Mouse (Mus musculus): ENCODE measurements around the gene Dph6. TPM values are rescaled to one million over a fixed set of nuclear protein-coding genes. Genes with fewer than 3 reads are reported as not detected.
A peak's percentile ranks its signal among the peaks of the same experiment; 100 is the strongest.
"Not testable (repeated sequence)": the region's sequence is repeated elsewhere in the genome, so short reads cannot be mapped to it uniquely, and the experiment has no call there.

The Dph6 gene
- 10 to 100 TPM; 13.4 to 14.0 TPM for total RNA-seq (2021)

DNA sequence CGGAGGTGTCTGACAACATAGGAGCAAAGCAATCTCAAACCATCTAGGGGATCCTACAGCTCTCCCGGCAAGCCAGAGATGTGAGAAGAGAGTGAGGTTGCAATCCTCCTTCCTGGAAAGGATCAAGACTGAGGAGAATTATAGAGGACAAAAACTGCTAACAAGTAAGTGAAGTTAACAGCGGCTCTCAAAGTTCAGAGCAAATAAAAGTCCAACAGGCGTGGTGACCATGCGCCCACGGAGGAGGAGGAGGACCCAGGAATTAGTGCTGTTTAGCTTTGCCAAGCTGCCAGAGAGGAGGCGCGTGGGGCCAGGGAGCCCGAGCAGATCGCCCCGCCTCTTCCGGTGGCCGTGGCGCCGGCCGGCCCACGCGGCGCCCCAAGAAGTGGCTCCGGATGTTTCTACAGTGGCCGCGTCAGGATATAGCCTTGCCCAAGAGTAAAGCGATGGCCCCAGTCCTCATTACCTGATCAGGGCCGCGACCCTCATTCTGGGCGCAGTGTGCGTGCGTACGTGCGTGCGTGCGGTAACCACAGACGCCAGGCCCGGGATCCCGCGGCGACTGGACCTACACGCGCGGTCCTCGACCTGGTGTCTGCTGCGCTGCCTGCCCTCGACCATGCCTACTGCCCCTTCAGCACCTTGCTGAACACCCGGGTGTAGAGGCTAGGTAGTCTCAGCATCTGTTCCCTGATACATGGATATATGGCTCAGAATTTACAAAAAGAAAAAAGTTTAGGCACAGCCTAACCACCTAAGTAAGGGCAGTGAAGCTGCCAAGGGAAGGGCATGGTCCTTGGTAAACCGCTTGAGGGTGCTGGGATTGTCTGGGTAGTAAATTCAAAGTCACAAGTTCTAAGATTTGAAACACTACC, at the start of gene Dph6:
Dph6 (minus strand) TSS at position 600 of the 875 bp plus-strand sequence.
- peak; percentile 87 for DNase-seq
- intact Hi-C loops (cut with DNase I) = no loop called here

DNA sequence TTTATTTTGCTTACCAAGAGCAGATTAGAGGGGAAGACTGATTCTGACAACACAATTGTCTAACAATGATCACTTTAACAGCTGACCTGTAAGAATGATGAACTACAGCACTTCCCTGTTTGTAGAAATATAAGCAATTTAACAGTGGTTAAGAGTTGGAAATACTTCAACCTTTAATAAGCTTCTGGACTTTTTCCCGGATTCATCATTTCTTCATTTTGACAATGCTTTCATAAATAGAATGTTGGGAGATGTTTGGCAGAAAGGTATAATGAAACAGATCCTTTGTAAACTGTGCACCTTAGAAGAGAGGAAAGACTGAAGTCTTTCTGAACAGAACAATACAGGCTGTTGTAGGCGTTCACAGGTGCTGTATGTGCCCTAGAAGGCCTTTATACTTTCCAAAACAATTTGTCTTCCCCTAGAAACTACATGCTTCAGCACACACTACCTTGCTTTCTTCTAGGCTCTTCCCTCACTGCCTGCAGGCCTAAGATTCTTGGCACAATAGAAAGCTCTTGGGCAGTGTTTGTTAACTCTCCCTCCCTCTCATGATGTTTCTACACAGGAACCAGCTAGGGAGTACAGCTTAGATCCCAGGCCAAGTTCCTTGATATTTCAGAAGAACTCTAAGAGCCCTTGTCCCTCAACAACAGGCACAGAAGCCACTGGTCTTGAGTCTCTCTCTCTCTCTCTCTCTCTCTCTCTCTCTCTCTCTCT, 46.4 kb upstream of the Dph6 start:
- DNase-seq = no peak
- intact Hi-C loops (cut with DNase I) = no loop called here

DNA sequence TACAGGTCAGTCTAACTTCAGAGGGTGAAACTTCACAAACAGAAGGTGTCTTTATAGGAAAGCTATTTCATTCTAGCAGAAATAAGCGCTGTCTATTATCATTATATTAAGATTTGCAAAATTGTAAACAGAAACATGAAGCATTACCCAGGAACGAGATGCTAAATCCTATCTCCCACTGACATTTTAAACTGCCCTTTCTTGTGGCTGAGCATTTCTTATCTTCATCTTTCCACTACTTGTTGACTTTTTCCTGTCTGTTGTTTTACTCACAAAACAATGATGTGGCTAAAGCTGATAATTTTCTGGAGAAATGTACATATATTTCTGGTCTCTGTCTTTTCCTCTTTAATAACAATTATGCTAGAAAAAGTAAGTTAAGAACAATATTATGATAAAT, 36.8 kb upstream of the Dph6 start:
- no peak for DNase-seq
- intact Hi-C loops (cut with DNase I) = no loop called here

DNA sequence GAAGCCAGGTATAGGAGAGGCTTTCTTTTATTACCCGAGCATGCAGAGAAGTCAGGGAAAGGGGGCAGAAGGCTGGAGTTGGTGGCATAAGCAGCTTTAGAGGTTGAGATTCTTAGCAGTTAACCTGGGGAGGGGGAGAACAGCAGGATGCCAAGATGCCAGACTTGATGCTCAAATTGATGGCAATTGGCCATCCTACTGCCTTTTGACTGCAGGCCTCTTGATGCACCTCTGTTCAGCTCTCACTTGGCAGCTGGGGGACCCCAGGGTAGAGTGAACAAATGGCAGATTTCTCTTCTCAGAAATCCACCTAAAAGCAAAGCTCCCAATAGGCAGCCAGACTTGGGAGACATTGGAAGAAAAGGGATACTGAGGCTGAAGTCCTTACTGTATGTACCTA, 32.7 kb upstream of the Dph6 start:
- DNase-seq = peak; percentile 28
- intact Hi-C loops (cut with DNase I) = no loop called here

DNA sequence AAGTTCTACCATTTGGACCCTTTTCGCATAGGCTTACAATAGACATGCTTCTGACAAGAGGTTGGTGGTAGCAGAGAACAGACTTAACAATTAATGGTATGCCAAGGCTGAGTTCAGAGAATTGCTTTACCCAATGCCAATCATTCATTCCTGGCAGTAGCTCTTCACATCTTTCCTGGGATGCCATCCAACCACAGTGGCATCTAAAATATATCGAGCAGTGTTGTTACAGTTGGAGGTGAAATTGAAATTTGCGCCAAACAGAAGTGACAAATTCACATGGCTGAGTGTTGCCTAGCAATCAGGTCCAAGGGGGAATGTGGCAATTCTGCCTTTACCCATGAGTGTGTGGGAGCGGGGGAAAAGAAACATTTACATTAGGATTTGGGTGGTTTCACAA, 32.3 kb upstream of the Dph6 start:
- DNase-seq = peak; percentile 17
- intact Hi-C loops (cut with DNase I) = no loop called here

DNA sequence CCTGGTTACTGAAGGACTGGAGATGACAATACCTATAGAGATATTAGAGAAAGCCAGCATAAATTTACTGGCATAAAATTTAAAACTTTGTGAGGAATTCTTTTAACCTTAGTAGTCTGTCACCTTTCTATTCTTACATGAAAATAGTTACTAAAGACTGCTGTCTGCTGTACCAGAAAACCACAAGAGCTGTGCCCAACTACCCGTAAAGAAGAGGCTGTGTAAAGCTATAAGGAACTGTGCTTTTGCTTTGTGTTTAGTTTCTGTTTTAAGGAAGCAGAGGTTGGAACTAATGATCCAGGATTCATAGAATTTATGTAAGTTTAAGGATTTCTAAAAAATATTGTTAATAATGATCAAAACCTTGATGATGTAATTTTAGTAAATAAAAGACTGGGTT, 19.1 kb upstream of the Dph6 start:
- intact Hi-C loops (cut with DNase I) = no loop called here
- no peak for DNase-seq

DNA sequence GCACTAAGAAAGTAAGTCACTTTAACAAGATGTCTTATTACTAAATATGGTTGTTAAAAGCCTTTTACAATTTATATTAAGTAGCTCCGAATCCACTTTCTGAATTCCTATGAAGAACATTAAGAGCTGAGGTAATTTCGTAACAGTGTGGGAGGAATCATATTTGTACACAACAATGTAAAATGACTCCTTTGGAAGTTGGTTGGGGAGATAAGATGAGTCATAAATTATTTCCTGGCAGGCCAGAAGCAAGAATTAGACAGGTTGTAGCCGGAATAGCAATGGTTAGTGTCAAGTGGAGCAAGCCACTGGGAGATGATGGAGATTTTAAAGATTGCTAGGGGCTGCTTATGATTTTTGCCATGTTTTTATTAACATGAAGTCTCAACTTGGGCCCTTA, 16.2 kb upstream of the Dph6 start:
- intact Hi-C loops (cut with DNase I) = no loop called here

DNA sequence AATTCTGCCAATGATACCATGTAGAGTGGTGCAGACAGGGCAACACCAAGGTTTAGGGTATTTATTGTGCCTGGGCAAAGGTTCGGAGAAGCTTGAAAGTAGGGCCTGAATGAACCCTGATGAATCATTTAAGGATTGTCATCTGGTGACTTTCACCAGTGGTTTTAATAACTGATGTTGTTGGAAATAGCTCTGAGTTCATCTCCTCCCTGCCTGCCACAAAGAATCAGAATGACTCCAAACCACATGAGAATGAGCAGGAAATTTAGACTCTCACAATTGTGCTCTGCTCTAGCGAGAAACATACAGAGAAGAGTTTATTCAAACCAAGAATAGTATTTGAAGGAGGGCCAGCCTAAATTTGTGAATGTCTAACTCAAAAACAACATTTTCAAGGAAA, 4.2 kb upstream of the Dph6 start:
- DNase-seq = no peak
- intact Hi-C loops (cut with DNase I) = no loop called here

More for the DNA sequence above, 16.2 kb upstream of the Dph6 start:
- no peak for DNase-seq

DNA sequence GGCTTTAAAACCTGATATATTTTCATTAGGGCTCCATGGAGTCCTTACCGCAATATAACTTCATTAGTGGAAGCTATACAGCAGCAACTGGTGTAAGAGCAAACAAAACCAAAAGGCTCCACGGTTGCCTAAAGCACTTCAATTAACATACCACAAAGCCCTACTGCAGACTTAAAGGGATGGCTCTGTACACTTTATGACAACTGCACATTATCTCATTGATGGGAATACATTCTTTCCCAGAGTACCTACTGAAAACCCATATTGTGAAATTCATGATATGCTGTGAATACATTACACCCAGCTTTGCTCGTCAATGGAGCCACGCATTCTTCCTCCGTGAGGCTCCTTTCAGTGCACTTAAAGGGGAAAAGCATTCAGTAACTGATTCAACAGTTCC, 8.5 kb downstream of the Dph6 start:
- no peak for DNase-seq
- intact Hi-C loops (cut with DNase I) = no loop called here

DNA sequence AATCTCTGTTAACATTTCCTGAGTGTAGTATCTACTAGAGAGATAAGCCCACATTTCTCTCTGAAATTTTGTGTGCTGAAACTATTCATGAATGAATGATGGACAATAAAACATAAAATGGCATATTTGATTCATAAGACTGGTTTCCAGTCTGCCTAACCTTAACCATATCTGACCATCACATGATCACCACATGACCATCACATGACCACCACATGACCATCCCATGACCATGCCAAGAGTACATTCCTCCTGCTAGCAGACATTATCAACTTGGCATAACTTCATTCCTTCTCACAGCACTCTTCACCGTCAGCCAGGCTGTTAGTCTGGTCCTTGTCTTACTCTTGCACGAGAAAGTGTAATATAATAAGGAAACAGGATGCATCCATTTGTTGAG, 10.9 kb downstream of the Dph6 start:
- intact Hi-C loops (cut with DNase I) = no loop called here
- DNase-seq = no peak

DNA sequence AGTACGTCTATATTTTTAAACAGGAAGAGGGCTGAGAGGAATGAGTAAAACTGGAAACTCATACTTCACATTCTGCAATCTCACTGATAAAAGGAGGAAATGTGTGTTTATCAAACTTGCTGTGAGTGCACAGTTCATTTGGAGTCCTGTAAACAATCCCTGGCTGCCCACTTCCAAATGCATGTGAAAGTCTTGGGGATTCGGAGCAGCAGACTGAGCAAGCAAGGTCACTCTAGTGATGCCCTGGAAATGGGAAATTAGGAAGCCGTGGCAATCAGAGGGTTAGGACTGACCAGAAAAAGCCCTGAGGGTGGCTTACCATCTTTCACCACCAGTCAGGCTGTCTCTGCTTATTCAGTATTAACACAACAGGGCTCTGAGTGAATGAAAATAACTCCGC, 30.1 kb downstream of the Dph6 start:
- no peak for DNase-seq
- intact Hi-C loops (cut with DNase I) = loop anchor here (5.0 to 10.0 kb wide), 4 partner anchors 360 to 1438 kb away; no protein-coding TSS in a partner anchor

DNA sequence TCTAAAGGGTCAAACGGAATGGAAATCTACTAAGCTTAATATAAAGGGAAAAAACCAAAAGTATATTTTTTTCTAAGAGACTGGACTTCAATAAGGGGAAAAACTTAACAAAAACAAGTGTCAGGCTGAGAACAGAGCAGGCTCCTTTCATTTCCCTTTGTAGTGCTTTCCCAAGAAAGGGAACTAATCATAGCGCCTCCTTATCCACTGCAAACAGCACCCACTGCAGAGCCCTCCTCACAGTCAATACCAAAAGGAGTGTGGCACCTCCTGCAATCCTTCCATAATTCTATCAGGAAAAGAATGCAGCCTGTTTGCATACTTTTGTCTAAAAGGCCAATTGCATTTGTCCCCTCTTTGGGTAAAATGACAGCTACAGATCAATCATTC, 32.2 kb downstream of the Dph6 start:
- intact Hi-C loops (cut with DNase I) = loop anchor here (5.0 to 10.0 kb wide), 4 partner anchors 358 to 1440 kb away; no protein-coding TSS in a partner anchor
- DNase-seq = no peak

DNA sequence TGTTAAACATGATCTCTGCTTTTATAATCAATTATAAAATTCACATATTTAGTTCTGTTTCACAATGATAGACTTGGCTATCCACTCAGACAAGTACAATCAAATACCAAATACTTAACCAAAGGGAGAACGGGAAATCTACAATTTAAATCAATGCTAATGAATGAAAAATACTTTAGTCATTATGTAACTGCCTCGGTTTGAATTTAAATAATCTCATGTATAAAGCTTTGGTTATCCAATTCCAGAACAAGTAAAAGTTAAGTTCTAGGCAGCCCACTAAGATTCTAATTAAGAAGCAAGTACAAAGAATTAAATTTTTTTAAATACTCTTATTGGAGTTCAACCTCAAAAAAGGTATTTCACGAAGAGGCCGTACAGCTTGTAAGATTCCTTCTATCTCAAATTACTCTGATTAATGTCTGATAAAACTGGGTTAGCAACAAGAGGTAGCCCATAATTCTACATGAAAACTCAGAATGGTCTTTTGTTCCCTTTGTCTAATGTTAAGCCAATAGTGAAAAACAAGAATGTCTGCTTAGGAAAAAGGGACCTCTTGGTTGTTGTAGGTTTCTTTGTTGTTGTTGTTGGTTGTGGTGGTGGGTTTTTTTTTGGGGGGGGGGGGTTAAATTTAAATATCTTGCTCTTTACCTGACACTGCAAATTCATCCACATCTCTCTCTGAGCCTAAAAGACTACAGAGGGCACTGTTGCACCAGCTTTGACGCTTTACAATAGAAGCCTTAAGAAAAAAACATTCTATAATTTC, 32.8 kb downstream of the Dph6 start:
- DNase-seq = peak; percentile 13
- intact Hi-C loops (cut with DNase I) = loop anchor here (5.0 to 10.0 kb wide), 4 partner anchors 357 to 1440 kb away; no protein-coding TSS in a partner anchor

DNA sequence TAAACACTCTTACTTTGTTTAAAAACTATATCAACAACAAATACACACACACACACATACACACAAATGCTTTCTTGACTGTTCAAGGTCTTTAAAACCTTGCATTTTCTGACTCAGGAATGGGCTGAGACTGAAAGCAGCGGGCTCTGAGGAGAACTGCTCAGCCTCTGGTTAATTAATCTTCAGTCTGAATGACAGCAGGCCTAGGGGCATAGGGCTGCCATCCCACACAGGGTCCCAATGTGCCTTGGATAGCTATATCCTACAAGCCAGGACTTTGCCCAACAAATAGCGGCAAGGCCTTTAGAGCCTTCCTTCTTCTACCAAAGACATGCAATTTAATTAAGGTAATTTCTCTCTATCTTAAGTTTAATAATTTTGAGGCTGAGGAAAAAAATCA, 43.2 kb downstream of the Dph6 start:
- no peak for DNase-seq
- intact Hi-C loops (cut with DNase I) = no loop called here

DNA sequence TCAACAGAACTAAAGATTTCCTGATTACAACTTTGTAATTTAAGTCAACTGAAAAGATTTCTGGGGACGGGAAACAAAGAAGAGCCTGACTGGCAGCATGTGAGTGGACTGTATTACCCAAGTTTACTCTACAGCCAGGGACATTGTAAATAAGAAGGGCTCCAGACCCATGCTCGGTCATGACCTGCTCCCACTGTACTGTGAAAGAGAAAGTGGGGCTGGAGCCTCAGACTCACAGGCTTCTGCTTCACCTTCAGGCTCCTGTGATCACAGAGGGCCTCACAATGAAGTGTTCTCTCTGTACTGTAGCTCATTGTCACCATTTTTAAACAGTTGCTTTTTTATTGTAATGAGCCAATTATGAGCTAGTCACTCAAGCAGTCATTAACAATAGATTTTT, 44.7 kb downstream of the Dph6 start:
- DNase-seq = no peak
- intact Hi-C loops (cut with DNase I) = no loop called here

DNA sequence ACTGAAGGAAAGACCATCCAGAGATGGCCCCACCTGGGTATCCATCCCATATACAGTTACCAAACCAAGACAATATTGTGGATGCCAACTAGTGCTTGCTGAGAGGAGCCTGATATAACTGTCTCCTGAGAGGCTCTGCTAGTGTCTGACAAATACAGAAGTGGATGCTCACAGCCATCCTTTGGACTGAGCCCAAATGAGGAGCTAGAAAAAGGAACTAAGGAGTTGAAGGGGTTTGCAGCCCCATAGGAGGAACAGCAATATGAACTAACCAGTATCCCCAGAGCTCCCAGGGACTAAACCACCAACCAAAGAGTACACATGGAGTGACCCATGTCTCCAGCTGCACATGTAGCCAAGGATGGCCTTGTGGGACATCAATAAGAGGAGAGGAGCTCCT, 49.6 kb downstream of the Dph6 start:
- intact Hi-C loops (cut with DNase I); DNase-seq: not testable (repeated sequence)

DNA sequence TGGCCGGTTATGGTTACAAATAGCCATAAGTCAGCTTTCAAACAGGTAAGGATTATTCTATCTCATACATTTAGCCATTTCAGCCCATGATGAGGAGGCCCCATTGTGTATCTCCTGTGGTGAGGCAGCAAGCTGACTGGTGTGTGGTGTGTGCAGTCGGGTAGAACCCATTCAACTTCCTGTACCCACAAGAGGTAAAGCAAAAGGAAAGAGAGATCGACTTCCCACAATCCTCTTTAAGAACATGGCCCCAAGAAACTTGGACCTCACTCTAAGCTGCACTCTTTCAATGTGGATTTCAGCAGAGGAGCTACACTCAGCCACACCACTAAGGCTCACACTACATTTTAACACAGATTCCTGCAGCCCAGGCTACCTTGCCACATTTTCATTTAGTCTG, 53.6 kb downstream of the Dph6 start:
- intact Hi-C loops (cut with DNase I) = no loop called here
- no peak for DNase-seq

DNA sequence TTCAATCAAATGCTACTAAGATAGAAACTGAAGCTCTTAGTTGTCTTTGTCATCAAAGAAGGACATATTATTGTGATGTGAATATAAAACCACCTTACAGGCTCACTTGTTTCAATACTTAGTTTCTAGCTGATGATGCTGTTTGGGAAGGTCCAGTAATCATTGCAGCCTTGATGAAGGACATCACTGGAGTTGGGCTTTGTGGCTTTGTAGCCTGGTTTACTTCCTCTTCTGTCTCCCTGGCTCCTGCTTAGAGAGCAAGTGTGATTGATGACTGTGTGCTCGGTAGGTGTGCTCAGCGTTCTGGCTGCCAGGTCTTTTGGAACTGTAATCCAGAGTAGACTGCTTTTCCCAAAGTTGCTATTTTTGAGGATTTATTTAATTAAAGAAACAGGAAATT, 55.0 kb downstream of the Dph6 start:
- DNase-seq = no peak
- intact Hi-C loops (cut with DNase I) = no loop called here

DNA sequence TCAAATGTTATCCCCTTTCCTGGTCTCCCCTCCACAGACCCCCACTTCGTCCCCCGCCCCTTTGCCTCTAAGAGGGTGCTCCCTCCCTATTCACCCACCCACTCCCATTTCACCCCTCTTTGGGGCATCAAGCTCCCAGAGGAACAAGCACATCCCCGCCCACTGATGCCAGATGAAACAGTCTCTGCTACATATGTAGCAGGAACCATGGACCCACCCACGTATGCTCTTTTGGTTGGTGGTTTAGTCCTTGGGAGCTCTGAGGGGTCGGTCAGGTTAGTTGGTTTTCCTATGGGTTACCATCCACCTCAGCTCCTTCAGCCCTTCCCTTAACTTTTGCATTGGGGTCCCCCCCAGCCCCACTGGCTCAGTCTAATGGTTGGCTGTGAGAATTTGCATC, 61.4 kb downstream of the Dph6 start:
- no peak for DNase-seq
- intact Hi-C loops (cut with DNase I) = no loop called here

DNA sequence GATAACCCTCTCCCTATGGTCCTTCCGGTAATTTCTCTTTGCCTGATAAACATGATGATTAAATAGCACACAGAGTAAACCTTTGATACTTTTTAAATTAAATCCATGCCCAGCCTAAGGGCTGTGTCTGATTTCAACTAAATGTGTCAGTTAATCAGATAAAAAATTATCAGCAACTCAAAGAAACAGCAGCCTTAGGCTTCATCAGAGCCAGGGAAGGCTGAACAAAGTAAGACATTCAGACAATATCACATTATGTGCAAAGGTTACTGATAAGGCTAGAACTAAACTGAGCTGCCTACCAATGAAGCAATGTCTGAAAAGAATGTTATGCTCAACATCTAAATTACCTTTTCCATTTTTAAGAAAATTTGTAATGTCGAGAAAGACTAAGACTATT, 74.0 kb downstream of the Dph6 start:
- DNase-seq = no peak
- intact Hi-C loops (cut with DNase I) = no loop called here

DNA sequence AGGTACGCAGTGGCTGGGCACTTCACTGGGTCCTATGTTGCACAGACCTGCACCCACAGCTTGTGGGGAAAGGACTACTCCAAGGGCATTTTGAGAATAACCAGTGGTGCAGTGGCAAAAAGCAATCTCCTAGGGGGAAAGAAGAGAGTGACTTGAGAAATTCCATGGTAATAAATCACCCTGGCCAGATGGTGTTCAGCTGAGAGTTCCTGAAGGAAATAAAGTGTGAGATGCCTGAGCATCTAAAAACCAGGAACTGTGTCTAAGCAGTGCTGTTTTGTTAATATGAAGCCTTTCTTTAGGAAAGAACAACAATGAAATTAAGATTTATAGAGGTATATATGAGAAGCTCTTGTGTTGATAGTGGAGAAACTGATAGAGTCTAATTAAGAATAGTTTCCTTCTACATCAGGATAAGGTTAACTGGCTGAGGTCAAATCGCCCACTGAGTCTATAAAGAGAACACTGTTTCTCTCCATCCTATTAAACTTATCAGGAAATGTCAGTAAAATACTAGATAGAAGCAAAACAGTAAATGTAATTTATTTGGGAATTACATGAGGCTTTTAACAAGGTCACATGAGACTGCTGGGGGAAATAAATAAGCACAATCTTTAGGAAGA, 111.7 kb downstream of the Dph6 start:
- intact Hi-C loops (cut with DNase I) = no loop called here
- DNase-seq = no peak

Measured in left cerebral cortex, postnatal 4 days (tissue).